Mouse (Mus musculus) embryonic fibroblast, embryonic 13.5 days (primary cell): ENCODE measurements at regions not wholly inside any gene's neighbourhood (a gene's known extent, or its start where the extent isn't known, plus 50 kb on each side); places are given as distances from the start of the nearest gene placed in this dataset.

ENCODE experiments used
- H3K27ac ChIP-seq: 2 replicates; pipeline ENCODE4 v1.5.1; 2012; ENCODE audit warnings: low read length, control low read depth, inconsistent platforms; ENCODE audit not compliant: insufficient read depth
- H3K4me1 ChIP-seq: 2 replicates; pipeline ENCODE4 v1.6.1; 2011; ENCODE audit warnings: low read length; ENCODE audit not compliant: control insufficient read depth, insufficient read depth
- H3K4me3 ChIP-seq: 2 replicates; pipeline ENCODE4 v1.5.1; 2011; ENCODE audit warnings: mild to moderate bottlenecking, control low read depth, low read length; ENCODE audit not compliant: insufficient read depth
- CTCF ChIP-seq: IDR thresholded peaks from 2 replicates; pipeline ENCODE4 v1.5.1; 2011; ENCODE audit warnings: mild to moderate bottlenecking, control low read depth, low read length, moderate library complexity, borderline replicate concordance; ENCODE audit not compliant: insufficient read depth
- POLR2A ChIP-seq: IDR thresholded peaks from 2 replicates; pipeline ENCODE4 v1.6.1; 2011; ENCODE audit warnings: low read depth, mild to moderate bottlenecking, control low read depth, low read length, moderate library complexity

DNA sequence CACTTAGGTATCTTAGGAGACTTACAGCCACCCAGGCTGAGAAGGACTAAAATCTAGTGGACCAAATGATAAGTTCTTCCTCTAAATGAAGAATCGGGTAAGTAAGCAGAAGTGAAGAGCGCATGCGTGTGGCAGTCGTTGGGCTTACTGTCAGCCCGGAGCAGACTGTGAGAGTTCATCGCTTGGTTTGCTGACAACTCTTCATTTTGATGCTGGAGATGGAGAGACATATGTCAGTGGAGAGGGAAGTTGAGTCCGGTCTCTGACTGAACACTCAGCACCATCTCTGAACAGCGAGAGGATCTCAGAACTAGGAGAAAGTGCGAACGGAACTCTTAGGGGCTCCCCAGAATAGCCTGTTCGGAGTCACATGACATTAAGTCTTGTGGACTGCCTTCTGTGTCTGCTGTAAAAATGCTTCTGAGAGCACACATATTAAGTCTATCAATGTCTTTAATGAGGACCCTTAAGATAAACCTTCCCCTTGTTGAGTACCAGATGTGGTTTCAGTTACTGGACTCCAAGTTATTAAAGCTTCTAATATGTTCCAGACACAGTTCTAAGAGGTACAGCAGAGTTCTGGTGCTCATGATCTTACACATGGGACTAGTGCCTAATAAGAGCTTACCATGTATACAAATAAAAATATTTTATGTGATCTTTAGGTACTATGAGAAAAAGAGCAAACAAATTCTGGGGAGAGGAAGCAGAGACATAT, 108.7 kb upstream of the Teddm2 start:
- H3K4me3 ChIP-seq = no peak overlapping the region
- no peak for TF ChIP-seq POLR2A
- no peak for TF ChIP-seq CTCF
- H3K4me1 ChIP-seq = no peaks in the 10 kb centered on the region
- no peak overlapping the region for H3K27ac ChIP-seq

- Histone ChIP-seq H3K27ac (no peak overlapping the region), H3K4me1 (no peaks in the 10 kb centered on the region), H3K4me3 (no peak overlapping the region)
- TF ChIP-seq POLR2A = no peak
- TF ChIP-seq CTCF = no peak
Measured at GRCm38 (mm10) chr1:154010681-154011080, 110.7 kb upstream of the Teddm2 start.

GRCm38 (mm10) chr1:154016516-154016915, 116.5 kb upstream of the Teddm2 start:
- no peaks in the 10 kb centered on the region for H3K4me1 ChIP-seq
- H3K27ac ChIP-seq = no peak overlapping the region
- no peak overlapping the region for H3K4me3 ChIP-seq
- TF ChIP-seq POLR2A = no peak
- no peak for TF ChIP-seq CTCF

DNA sequence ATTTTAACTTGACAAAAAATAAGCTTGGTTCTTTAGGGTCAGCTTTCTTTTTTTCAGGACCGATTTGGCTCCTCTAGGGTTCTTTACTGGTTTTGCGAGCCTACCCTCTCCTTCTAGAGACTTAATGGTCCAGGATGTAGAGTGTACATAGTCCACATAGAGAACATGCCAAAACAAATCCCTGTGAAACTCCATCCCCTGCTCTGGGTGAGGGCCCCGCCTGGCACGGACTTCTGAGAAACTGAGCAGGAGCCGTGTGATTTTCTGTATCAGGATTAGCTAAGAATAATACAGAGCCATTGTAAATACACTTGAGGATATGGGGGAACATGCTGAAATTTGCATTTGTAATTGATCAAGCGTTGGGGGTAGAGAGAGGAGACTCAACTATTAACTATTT, 118.2 kb upstream of the Teddm2 start:
- H3K27ac ChIP-seq = no peak overlapping the region
- H3K4me3 ChIP-seq = no peak overlapping the region
- no peak for TF ChIP-seq POLR2A
- TF ChIP-seq CTCF = no peak
- H3K4me1 ChIP-seq = no peaks in the 10 kb centered on the region

GRCm38 (mm10) chr1:154024301-154024700, 124.3 kb upstream of the Teddm2 start:
- H3K4me3 ChIP-seq = no peak overlapping the region
- H3K27ac ChIP-seq = no peak overlapping the region
- no peaks in the 10 kb centered on the region for H3K4me1 ChIP-seq
- TF ChIP-seq POLR2A (no peak), CTCF (no peak)

DNA sequence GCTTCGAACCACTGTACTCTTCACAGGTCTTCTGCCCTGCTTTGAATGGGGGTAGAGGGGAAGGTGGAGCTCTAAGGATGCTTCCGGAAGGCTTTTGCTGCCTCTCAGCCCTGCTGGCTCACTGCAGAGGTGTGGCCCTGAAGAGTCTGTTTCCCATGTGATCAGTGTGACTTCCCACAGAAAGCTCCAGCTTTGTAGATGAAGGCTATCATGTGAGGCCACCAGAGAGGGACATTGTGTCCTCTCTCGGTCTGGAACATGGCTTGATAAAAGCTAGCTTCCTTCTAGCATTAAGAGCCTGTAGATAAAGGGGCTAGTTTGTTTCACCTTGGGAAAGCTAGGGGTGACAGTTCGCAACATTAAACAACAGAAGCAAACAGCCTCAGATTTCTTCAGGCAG, 127.3 kb upstream of the Teddm2 start:
- no peak overlapping the region for H3K4me3 ChIP-seq

DNA sequence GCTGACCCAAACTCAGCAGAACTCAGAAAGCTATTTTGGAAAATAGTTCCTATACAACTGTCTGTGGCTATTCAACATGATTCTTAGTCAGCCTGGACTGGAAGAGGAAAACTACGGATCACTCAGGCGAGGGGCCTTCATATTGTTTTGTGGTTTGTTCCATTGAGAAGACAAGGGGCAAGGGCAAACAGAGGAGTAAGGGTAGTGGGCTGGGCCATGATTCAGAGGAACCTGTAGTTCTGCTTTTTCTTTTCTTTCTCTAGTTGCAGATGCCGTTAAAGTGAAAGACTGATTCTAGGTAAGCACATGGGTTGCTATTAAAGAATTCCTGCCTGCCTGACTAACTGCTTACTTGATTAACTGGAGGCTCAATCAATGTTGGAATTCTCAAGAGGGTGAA, 129.8 kb upstream of the Teddm2 start:
- H3K27ac ChIP-seq = no peak overlapping the region
- no peak overlapping the region for H3K4me3 ChIP-seq
- TF ChIP-seq CTCF (no peak), POLR2A (no peak)
- no peaks in the 10 kb centered on the region for H3K4me1 ChIP-seq

More for the DNA sequence above, 127.3 kb upstream of the Teddm2 start:
- Histone ChIP-seq H3K4me1 (no peaks in the 10 kb centered on the region), H3K27ac (no peak overlapping the region)
- TF ChIP-seq POLR2A = no peak
- no peak for TF ChIP-seq CTCF

- no peak overlapping the region for H3K4me3 ChIP-seq
Measured at GRCm38 (mm10) chr1:154032669-154033099, 132.7 kb upstream of the Teddm2 start.

GRCm38 (mm10) chr1:154033958-154034606, 134.1 kb upstream of the Teddm2 start:
- TF ChIP-seq CTCF (no peak), POLR2A (no peak)
- H3K4me1 ChIP-seq = no peaks in the 10 kb centered on the region
- H3K27ac ChIP-seq = no peak overlapping the region
- no peak overlapping the region for H3K4me3 ChIP-seq

More at GRCm38 (mm10) chr1:154032669-154033099, 132.7 kb upstream of the Teddm2 start:
- no peak for TF ChIP-seq POLR2A
- TF ChIP-seq CTCF = peak; percentile 20; the same call in 1 of the 2 replicates
- no peak overlapping the region for H3K27ac ChIP-seq
- no peaks in the 10 kb centered on the region for H3K4me1 ChIP-seq

DNA sequence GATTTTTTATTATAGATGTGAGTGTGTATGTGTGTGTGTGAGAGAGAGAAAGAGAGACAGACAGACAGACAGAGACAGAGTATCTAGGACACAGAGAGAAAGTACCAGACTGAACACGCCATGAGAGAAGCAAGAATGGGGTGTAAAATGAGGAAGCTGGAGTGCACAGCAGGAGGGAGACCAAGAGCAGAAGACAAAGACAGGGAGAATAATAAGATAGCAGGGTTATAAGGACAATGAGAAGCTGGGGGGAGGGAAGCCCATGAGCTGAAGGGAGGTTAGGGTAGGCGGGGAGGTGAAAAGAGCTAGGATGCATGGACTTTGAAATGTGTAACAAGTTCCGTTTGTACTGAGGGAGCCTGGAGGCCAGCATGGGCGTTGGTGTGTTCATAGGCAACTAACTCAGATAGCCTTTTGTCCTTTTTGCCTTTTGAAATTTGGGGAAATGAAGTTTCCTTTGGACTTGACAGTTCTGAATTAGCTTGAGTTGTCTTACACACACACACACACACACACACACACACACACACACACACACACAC, 136.8 kb upstream of the Teddm2 start:
- Histone ChIP-seq H3K4me1 (no peaks in the 10 kb centered on the region), H3K27ac (no peak overlapping the region), H3K4me3 (no peak overlapping the region)
- TF ChIP-seq POLR2A (no peak), CTCF (no peak)
